Mouse (Mus musculus) spleen, adult 2 months (tissue): ENCODE results near the gene Coch.

Source experiments
- CTCF ChIP-seq: fragments of 200-500 bp; IDR thresholded peaks from 2 replicates; pipeline ENCODE4 v1.5.1; 2011; ENCODE audit warnings: mild to moderate bottlenecking, inconsistent platforms; ENCODE audit not compliant: insufficient read depth, insufficient read length, insufficient replicate concordance; ENCODE audit errors: extremely low read depth
- POLR2A ChIP-seq: fragments of 200-500 bp; IDR thresholded peaks from 2 replicates; pipeline ENCODE4 v1.6.1; 2011; ENCODE audit warnings: low read depth, low read length, inconsistent platforms

DNA sequence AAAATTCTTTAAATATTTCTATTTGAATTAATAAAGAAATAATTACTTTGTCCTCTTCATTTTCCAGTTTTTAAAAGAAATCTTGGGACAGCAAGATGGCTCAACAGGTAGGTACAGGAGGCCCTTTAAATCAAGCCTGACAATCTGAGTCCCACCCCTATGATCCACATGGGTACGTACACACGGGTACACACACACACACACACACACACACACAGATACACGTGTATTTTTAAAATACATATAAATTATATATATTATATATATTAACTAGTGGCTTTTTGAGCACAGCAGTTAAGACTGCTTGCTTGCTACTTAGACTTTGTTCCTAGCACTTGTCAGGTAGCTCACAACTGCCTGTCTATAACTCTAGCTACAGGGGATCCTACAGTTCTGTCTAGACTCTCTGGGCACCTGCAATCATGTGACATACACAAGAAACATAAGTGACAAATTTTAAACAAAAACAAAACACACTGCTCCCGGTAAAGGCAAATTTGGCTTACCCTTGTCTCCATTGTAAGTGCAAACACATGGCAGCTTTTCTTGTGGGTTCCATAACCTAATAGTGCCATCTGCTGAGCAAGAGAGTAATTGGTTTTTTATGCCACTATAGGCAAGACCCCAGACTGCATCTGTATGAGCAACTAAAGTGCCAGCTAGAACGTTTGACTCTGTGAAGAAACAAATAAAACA lies 29.7 kb downstream of the Coch start:
- TF ChIP-seq CTCF (no peak), POLR2A (no peak)
